Mouse (Mus musculus) liver, postnatal 0 days (tissue): ENCODE measurements around the gene C530008M17Rik.

Experiments
- CTCF ChIP-seq: sonication (generic); IDR thresholded peaks from 2 replicates; pipeline ENCODE4 v1.5.1; 2016; ENCODE audit warnings: antibody characterized with exemption, low read depth
- EP300 ChIP-seq: IDR thresholded peaks from 2 replicates; pipeline ENCODE4 v1.6.1; 2016; ENCODE audit warnings: antibody characterized with exemption, low read depth, mild to moderate bottlenecking

DNA sequence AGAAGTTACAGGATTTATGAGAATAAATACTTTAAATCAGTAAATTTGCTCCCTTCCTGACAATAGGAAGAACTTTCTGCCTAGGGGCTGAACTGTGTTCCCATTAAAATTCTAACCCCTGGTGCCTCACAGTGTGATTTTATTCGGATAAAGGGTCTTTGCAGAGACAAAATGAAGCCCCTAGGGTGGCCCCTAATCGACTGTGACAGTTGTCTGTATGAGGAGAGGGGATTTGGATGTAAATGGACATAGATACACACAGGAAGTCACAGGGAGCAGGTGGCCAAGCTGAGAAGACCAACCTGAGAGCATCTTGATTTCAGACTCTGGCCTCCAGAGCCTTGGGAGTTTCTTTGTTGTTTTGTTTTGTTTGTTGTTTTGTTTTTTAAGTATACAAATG, 41.9 kb downstream of the C530008M17Rik start:
- no peak for TF ChIP-seq EP300
- no peak for TF ChIP-seq CTCF
